Mouse (Mus musculus) cerebellum, adult 2 months (tissue): ENCODE measurements at regions not wholly inside any gene's neighbourhood (a gene's known extent, or its start where the extent isn't known, plus 50 kb on each side); places are given as distances from the start of the nearest gene placed in this dataset.

Experiments used
- CTCF ChIP-seq: fragments of 200-500 bp; IDR thresholded peaks from 2 replicates; pipeline ENCODE4 v1.5.1; 2011; ENCODE audit warnings: low read depth, mild to moderate bottlenecking, control low read depth, low read length, moderate library complexity, borderline replicate concordance; ENCODE audit not compliant: insufficient read depth
- POLR2A ChIP-seq: fragments of 200-500 bp; IDR thresholded peaks from 2 replicates; pipeline ENCODE4 v1.6.1; 2011; ENCODE audit warnings: low read length, control low read depth, borderline replicate concordance; ENCODE audit not compliant: insufficient read depth

- TF ChIP-seq CTCF (no peak), POLR2A (no peak)
These were observed 179.7 kb upstream of the Oprm1 start for GRCm38 (mm10) chr10:6578616-6579015.
